Mouse (Mus musculus) left cerebral cortex, postnatal 10 days (tissue): Measurements from ENCODE around the gene Oas1d. TPM values are rescaled to one million over a fixed set of nuclear protein-coding genes. Genes with fewer than 3 reads are reported as not detected.
"Not testable (repeated sequence)": the region's sequence is repeated elsewhere in the genome, so short reads cannot be mapped to it uniquely, and the experiment has no call there.

ENCODE experiments used
- DNase-seq, 2 experiments: peaks; one replicate each; pipeline ENCODE4 v3.0.0; 2021 to 2022; ENCODE audit warnings: low spot score in 2 of 2, mixed read lengths in 1 of 2; ENCODE audit errors: extremely low spot score in 1 of 2
- intact Hi-C: fragments of 180-260 bp; cut with DNase I; formaldehyde crosslinking; loops from one replicate; pipeline ENCODE4 v1.15.1; 2025
- total RNA-seq, 2 experiments: library from RNA; stranded (reverse); gene quantifications; 2 replicates each; pipeline ENCODE4 v1.2.3; 2021

The Oas1d gene
- total RNA-seq, result not detected

- DNase-seq, intact Hi-C loops: not testable (repeated sequence)
These were observed at the start of gene Oas1d for GRCm38 (mm10) chr5:120914204-120914603. TSS of gene Oas1d (plus strand) at chr5:120914536.

GRCm38 (mm10) chr5:120865336-120865860 lies 48.9 kb upstream of the Oas1d start:
- intact Hi-C loops, result loop anchor here (5.0 kb wide), 1 partner anchor 37 kb away; no protein-coding TSS in a partner anchor
- DNase-seq, result no peak

DNA sequence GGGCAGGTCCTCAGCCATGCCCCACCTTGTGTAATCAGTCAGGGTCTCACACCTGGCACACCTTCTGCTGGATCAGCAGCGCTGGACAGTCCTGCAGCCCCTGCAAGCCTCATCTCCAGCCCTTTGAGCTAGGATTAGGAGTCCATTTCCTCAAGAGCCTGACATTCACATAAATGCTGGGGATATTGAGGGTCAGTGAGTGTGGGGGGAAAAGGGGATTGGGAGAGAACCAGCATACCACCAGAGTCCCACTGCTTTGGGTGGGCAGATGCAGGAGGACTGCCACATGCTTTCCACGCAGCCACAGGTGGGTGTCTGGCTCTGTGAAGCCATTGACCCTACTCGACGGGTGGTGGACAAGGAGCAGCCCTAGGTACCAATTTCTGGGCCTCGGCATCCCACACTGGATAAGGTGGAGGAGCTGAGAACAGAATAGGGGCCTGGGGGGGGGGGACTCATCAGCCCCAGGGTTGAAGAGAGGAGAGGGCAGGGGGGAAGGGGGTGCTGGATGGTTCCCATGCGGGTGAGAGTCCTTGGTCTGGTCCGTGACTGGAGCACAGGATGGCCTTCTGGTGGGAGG lies 44.8 kb upstream of the Oas1d start:
- DNase-seq, result no peak
- intact Hi-C loops, result loop anchor here (5.0 kb wide), 1 partner anchor 33 kb away; no protein-coding TSS in a partner anchor

DNA sequence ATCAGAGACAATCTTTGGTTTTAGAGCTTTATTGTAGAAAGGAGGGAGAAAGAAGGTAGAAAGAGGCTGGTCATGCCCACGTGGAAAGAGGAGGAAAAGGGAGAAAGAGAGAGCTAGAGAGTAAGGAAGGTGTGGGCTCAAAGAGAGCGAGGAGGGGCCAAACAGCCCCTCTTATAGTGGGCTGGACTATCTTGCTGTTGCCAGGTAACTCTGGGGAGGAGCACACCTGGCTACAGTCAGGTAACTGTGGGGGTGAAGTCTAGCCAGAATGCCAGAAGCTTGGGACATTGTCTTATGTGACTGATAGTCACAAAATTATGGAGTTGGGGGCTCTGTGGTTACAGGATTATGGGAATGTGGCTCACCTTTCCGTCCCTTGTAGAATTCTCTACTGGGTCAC lies 44.3 kb upstream of the Oas1d start:
- intact Hi-C loops, result no loop called here
- DNase-seq, result no peak

DNA sequence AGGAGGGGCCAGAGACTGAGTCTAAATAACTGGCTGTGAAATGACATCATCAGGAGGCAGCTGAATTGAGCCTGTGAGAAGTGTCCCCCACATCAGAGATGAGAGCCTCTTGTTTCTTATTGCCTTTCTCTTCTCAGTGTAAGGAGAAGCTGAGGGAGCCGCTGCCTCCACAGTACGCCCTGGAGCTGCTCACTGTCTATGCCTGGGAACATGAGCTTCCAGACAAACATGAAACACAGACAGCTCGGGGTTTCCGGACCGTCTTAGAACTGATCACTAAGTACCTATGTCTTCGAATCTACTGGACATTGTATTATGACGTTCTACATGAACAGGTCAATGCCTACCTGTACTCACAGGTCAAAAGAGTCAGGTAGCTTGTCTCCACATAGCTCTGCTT lies 43.6 kb upstream of the Oas1d start:
- no peak for DNase-seq
- intact Hi-C loops, result no loop called here

- intact Hi-C loops, result no loop called here
- DNase-seq, result no peak
These were observed 42.9 kb upstream of the Oas1d start for GRCm38 (mm10) chr5:120871469-120871868.

GRCm38 (mm10) chr5:120876839-120877238 lies 37.5 kb upstream of the Oas1d start:
- intact Hi-C loops, DNase-seq: not testable (repeated sequence)

GRCm38 (mm10) chr5:120877407-120877806 lies 36.9 kb upstream of the Oas1d start:
- DNase-seq, intact Hi-C loops: not testable (repeated sequence)

- not testable (repeated sequence) for DNase-seq
- intact Hi-C loops, result loop anchor here (2.0 kb wide), 1 partner anchor 20 kb away; no protein-coding TSS in a partner anchor
These were observed 35.5 kb upstream of the Oas1d start for GRCm38 (mm10) chr5:120878803-120879202.

DNA sequence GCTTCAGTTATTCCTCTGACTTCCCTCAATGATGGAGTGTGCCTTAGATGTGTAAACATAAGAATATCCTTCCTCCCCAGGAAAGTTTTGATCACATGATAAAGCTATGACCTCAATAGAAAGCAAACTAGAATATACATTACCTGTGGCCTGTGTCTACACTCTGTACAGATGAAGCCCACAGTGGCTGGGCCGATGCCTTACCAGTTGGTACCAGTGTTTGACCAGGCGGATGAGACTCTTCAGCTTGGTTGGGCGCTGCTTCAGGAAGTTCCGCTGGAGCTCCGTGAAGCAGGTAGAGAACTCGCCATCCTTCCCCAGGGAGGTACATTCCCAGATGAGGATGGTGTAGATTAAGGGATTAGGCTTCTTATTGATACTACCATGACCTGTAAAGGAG lies 32.7 kb upstream of the Oas1d start:
- DNase-seq, intact Hi-C loops: not testable (repeated sequence)

GRCm38 (mm10) chr5:120887413-120887812 lies 26.9 kb upstream of the Oas1d start, which contains the start of gene Oas1g:
TSS of gene Oas1g (minus strand) at chr5:120887613.
- intact Hi-C loops, result not testable (repeated sequence)

GRCm38 (mm10) chr5:120887831-120888230 lies 26.5 kb upstream of the Oas1d start:
- intact Hi-C loops, result no loop called here
- no peak for DNase-seq

More at GRCm38 (mm10) chr5:120887413-120887812, 26.9 kb upstream of the Oas1d start, which contains the start of gene Oas1g:
- not testable (repeated sequence) for DNase-seq

- DNase-seq, intact Hi-C loops: not testable (repeated sequence)
These were observed 26.0 kb upstream of the Oas1d start for GRCm38 (mm10) chr5:120888294-120888815.

GRCm38 (mm10) chr5:120890026-120890425 lies 24.3 kb upstream of the Oas1d start:
- intact Hi-C loops, result no loop called here
- no peak for DNase-seq

- intact Hi-C loops, result no loop called here
These were observed 23.3 kb upstream of the Oas1d start for GRCm38 (mm10) chr5:120890991-120891390.

DNA sequence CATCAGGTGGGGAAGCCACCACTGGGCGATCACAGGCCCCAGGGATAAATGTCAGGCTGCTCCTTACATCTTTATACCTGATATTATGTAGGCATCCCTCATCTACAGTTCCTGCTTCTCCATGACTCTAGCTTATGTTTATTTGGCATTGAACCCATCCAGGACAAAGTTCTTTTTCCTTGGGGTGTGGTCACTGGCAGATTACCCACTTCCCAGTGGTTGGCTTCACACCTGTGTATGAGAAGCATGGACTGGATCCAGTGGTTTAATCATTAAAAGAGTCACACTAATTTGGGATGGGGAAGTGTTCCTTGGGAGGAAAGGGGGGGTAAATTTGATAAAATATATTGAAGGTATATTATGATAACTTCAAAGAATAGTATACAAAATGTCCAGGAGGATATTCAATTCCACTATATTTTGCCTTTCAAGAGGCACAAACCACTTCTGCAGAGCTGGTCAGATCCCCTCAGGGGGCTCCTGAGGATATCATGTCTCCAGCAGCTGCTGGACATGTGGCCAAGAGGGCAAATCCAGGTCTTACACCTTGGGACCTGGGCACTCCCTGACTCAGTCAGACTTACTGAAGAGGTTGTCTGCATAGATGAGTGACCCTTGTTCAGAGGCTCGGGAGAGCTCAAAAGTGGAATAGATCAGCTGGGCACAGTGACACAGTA lies 22.6 kb upstream of the Oas1d start:
- DNase-seq, intact Hi-C loops: not testable (repeated sequence)

More at GRCm38 (mm10) chr5:120890991-120891390, 23.3 kb upstream of the Oas1d start:
- no peak for DNase-seq

DNA sequence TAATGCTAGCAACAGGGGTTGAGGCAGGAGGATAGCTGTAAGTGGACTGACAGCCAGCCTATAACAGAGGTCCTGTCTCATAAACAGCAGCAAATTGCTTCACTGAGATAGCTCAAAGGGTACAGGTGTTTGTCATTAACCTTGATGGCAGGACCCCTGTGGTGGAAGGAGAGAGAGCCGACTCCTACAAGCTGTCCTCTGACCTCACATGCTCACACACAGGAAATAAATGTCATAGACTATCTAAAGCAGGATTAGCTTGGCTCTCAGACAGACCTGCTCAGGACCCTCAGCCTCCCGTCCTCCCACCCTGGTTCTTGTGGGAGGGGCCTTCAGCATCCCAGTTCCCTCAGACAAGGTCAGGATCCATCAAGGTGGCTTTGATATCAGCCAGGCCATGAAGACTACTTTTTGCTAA lies 22.1 kb upstream of the Oas1d start:
- intact Hi-C loops, result no loop called here
- DNase-seq, result no peak

- DNase-seq, intact Hi-C loops: not testable (repeated sequence)
These were observed 20.5 kb upstream of the Oas1d start for GRCm38 (mm10) chr5:120893866-120894265.

- intact Hi-C loops, DNase-seq: not testable (repeated sequence)
These were observed 19.6 kb upstream of the Oas1d start for GRCm38 (mm10) chr5:120894692-120895091.
